ENCODE assay signal across 8 mouse cellular contexts in the genomic region with DNA sequence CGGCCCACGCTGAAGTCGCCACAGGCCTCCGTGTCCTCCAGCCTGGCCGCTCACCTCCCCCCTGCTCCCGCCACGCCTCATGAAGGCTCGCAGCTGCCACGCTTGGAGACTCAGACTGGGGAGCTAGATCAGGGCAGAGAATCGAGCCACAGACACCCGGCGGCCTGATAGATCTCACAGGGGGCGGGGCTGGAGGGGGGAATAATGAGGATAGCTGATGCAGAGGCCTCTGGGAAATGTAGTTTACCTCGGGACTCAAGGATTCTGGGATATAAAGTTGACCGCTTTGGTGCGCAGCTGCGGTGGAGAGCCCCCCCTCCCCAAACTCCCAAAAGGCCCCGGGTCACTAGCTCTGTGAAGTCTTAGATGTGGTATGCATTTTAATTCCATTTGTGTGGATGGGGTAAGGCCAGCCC. TPM values are rescaled to one million over a fixed set of nuclear protein-coding genes. Genes with fewer than 3 reads are reported as not detected.
DNase-seq lines count a peak whose midpoint lies in the region; ATAC-seq and TF ChIP-seq lines count a peak whose summit lies in the region.

A gene (minus strand): TSS at position 183 of the 416 bp plus-strand sequence.

- peak within 1 kb of the TSS; percentile 59 for H3K4me3 ChIP-seq in bone marrow, adult 2 months (replicated peaks; ENCODE audit: control insufficient read depth, low read depth, low read length)
- peak within 1 kb of the TSS; percentile 61 for H3K4me3 ChIP-seq in embryonic facial prominence, embryonic 14.5 days (ENCODE audit: low read depth, low read length)
- H3K4me3 ChIP-seq in heart, embryonic 10.5 days: peak within 1 kb of the TSS; percentile 74
- H3K4me3 ChIP-seq in kidney, embryonic 14.5 days (ENCODE audit: low read length): peak within 1 kb of the TSS; percentile 63
- H3K4me3 ChIP-seq in limb, embryonic 13.5 days: peak within 1 kb of the TSS; percentile 67
- H3K4me3 ChIP-seq in midbrain, embryonic 14.5 days (replicated peaks; ENCODE audit: low read depth, low read length): peak within 1 kb of the TSS; percentile 52
- H3K4me3 ChIP-seq in spleen, adult 2 months (ENCODE audit: extremely low read depth, insufficient read depth, insufficient read length): peak within 1 kb of the TSS; percentile 65

- peak; percentile 96 for DNase-seq in embryonic facial prominence, embryonic 14.5 days (ENCODE audit: low spot score)
- DNase-seq in heart, embryonic 10.5 days (ENCODE audit: low spot score): peak; percentile 95
- peak; percentile 97 for DNase-seq in midbrain, embryonic 14.5 days
- DNase-seq in spleen, adult 2 months (ENCODE audit: low read depth in 1 of 2, low spot score in 2 of 2): peak; percentile 11 to 54
- no peak for DNase-seq in MN1 (ENCODE audit: low spot score)

- peak within 1 kb of the TSS; percentile 85 for H3K4me2 ChIP-seq in embryonic facial prominence, embryonic 14.5 days (ENCODE audit: low read depth, low read length)
- H3K4me2 ChIP-seq in kidney, embryonic 14.5 days (replicated peaks; ENCODE audit: low read depth, low read length): peak within 1 kb of the TSS; percentile 96
- H3K4me2 ChIP-seq in limb, embryonic 13.5 days (replicated peaks): peak within 1 kb of the TSS; percentile 93
- H3K4me2 ChIP-seq in midbrain, embryonic 14.5 days (ENCODE audit: low read length): peak within 1 kb of the TSS; percentile 93

- no peak for TF ChIP-seq POLR2A in bone marrow, adult 2 months (IDR thresholded peaks at IDR 0.05; ENCODE audit: borderline replicate concordance, control insufficient read depth, low read depth, low read length)
- no peak for TF ChIP-seq POLR2A in spleen, adult 2 months (IDR thresholded peaks at IDR 0.05; ENCODE audit: low read depth, low read length)

- peak within 1 kb of the TSS; percentile 27; the same call in 1 of the 2 replicates for H3K27ac ChIP-seq in bone marrow, adult 2 months (ENCODE audit: control insufficient read depth, insufficient read depth, low read depth, low read length, poor library complexity)
- no peak within 1 kb of the TSS; the same call in 1 of the 2 replicates for H3K27ac ChIP-seq in embryonic facial prominence, embryonic 14.5 days (replicated peaks; ENCODE audit: low read depth, low read length)
- H3K27ac ChIP-seq in heart, embryonic 10.5 days: peak within 1 kb of the TSS; percentile 80
- no peak within 1 kb of the TSS for H3K27ac ChIP-seq in kidney, embryonic 14.5 days (ENCODE audit: low read depth, low read length)
- H3K27ac ChIP-seq in limb, embryonic 13.5 days: peak within 1 kb of the TSS; percentile 28; the same call in 1 of the 2 replicates
- peak within 1 kb of the TSS; percentile 81 for H3K27ac ChIP-seq in midbrain, embryonic 14.5 days (replicated peaks; ENCODE audit: low read depth, low read length)
- H3K27ac ChIP-seq in spleen, adult 2 months (ENCODE audit: insufficient read depth, low read length): no peak within 1 kb of the TSS

- H3K4me1 ChIP-seq in bone marrow, adult 2 months (ENCODE audit: control insufficient read depth, insufficient read depth, low read length): no peaks in the 10 kb centered on the region; the same call in 1 of the 2 replicates
- no peaks in the 10 kb centered on the region; the same call in 1 of the 2 replicates for H3K4me1 ChIP-seq in embryonic facial prominence, embryonic 14.5 days (ENCODE audit: control insufficient read depth, insufficient read depth, low read length)
- H3K4me1 ChIP-seq in heart, embryonic 10.5 days: peaks cover 3% of the 10 kb centered on the region; the same call in 1 of the 2 replicates
- H3K4me1 ChIP-seq in kidney, embryonic 14.5 days (ENCODE audit: control insufficient read depth, insufficient read depth, low read length): no peaks in the 10 kb centered on the region
- peaks cover 7% of the 10 kb centered on the region; the same call in 1 of the 2 replicates for H3K4me1 ChIP-seq in limb, embryonic 13.5 days
- peaks cover 6% of the 10 kb centered on the region; the same call in 1 of the 2 replicates for H3K4me1 ChIP-seq in midbrain, embryonic 14.5 days (ENCODE audit: control insufficient read depth, insufficient read depth, low read length)
- H3K4me1 ChIP-seq in spleen, adult 2 months (ENCODE audit: control insufficient read depth, insufficient read depth, insufficient read length): 0 out of 2 replicates have a peak, but pooled peaks cover 3% of the 10 kb centered on the region

- no peaks in the 10 kb centered on the region for H3K27me3 ChIP-seq in embryonic facial prominence, embryonic 14.5 days (replicated peaks; ENCODE audit: control insufficient read depth, insufficient read depth, low read length)
- peaks cover 14% of the 10 kb centered on the region; the same call in 1 of the 2 replicates for H3K27me3 ChIP-seq in heart, embryonic 10.5 days (ENCODE audit: insufficient read depth, poor library complexity, severe bottlenecking)
- H3K27me3 ChIP-seq in kidney, embryonic 14.5 days (ENCODE audit: control insufficient read depth, insufficient read depth, low read length): no peaks in the 10 kb centered on the region
- peaks cover 12% of the 10 kb centered on the region for H3K27me3 ChIP-seq in limb, embryonic 13.5 days
- H3K27me3 ChIP-seq in midbrain, embryonic 14.5 days (ENCODE audit: control insufficient read depth, insufficient read depth, low read length): 0 out of 2 replicates have a peak, but pooled peaks cover 4% of the 10 kb centered on the region
- no peaks in the 10 kb centered on the region for H3K27me3 ChIP-seq in spleen, adult 2 months (ENCODE audit: control insufficient read depth, insufficient read depth, low read length)

- WGBS in bone marrow, adult 2 months: under 1% methylated on average over 18 of the region's 18 CpGs
- WGBS in embryonic facial prominence, embryonic 14.5 days: under 1% methylated on average over 17 of the region's 18 CpGs
- WGBS in heart, embryonic 10.5 days: 0% methylated on average over 18 of the region's 18 CpGs
- WGBS in kidney, embryonic 14.5 days: 2% methylated on average over 18 of the region's 18 CpGs
- WGBS in limb, embryonic 13.5 days: under 1% methylated on average over 18 of the region's 18 CpGs
- WGBS in midbrain, embryonic 14.5 days: under 1% methylated on average over 18 of the region's 18 CpGs
- 1% methylated on average over 18 of the region's 18 CpGs for WGBS in spleen, adult 2 months

- no peak for TF ChIP-seq CTCF in bone marrow, adult 2 months (IDR thresholded peaks at IDR 0.05; ENCODE audit: control insufficient read depth, insufficient read depth, low read length)
- TF ChIP-seq CTCF in spleen, adult 2 months (IDR thresholded peaks at IDR 0.05; ENCODE audit: extremely low read depth, insufficient read depth, insufficient read length, insufficient replicate concordance): no peak

- peak; percentile 95 for ATAC-seq in embryonic facial prominence, embryonic 14.5 days (ENCODE audit: low read depth)
- peak; percentile 95 for ATAC-seq in kidney, embryonic 14.5 days (ENCODE audit: low FRiP score, low TSS enrichment)
- ATAC-seq in limb, embryonic 13.5 days (ENCODE audit: low FRiP score, low read depth): peak; percentile 95
- peak; percentile 96 for ATAC-seq in midbrain, embryonic 14.5 days (ENCODE audit: low FRiP score, low TSS enrichment)

- H3K36me3 ChIP-seq in embryonic facial prominence, embryonic 14.5 days (ENCODE audit: control insufficient read depth, insufficient read depth, low read length): no peaks in the 10 kb centered on the region
- no peaks in the 10 kb centered on the region for H3K36me3 ChIP-seq in heart, embryonic 10.5 days
- H3K36me3 ChIP-seq in kidney, embryonic 14.5 days (ENCODE audit: control insufficient read depth, insufficient read depth, low read length): no peaks in the 10 kb centered on the region
- H3K36me3 ChIP-seq in limb, embryonic 13.5 days: no peaks in the 10 kb centered on the region
- H3K36me3 ChIP-seq in midbrain, embryonic 14.5 days (ENCODE audit: control insufficient read depth, insufficient read depth, low read length): no peaks in the 10 kb centered on the region
- no peaks in the 10 kb centered on the region for H3K36me3 ChIP-seq in spleen, adult 2 months (ENCODE audit: control insufficient read depth, insufficient read depth, low read length)

- H3K9ac ChIP-seq in embryonic facial prominence, embryonic 14.5 days (ENCODE audit: low read depth, low read length): peak within 1 kb of the TSS; percentile 72
- peak within 1 kb of the TSS; percentile 65 for H3K9ac ChIP-seq in kidney, embryonic 14.5 days (ENCODE audit: low read depth, low read length)
- peak within 1 kb of the TSS; percentile 81 for H3K9ac ChIP-seq in limb, embryonic 13.5 days
- H3K9ac ChIP-seq in midbrain, embryonic 14.5 days (replicated peaks; ENCODE audit: low read length): peak within 1 kb of the TSS; percentile 49

- no peaks in the 10 kb centered on the region for H3K9me3 ChIP-seq in embryonic facial prominence, embryonic 14.5 days (ENCODE audit: control insufficient read depth, low read length)
- no peaks in the 10 kb centered on the region for H3K9me3 ChIP-seq in heart, embryonic 10.5 days
- H3K9me3 ChIP-seq in kidney, embryonic 14.5 days (ENCODE audit: control insufficient read depth, low read length): no peaks in the 10 kb centered on the region
- no peaks in the 10 kb centered on the region for H3K9me3 ChIP-seq in limb, embryonic 13.5 days
- H3K9me3 ChIP-seq in midbrain, embryonic 14.5 days (ENCODE audit: control insufficient read depth, low read length): no peaks in the 10 kb centered on the region

RNA-seq across cellular contexts. Expression of the gene that starts here (rescaled TPM):
- not detected in 2 replicates for polyA plus RNA-seq in bone marrow, adult 2 months (2011; ENCODE audit: insufficient read depth, insufficient read length, low replicate concordance, missing spikeins)
- polyA plus RNA-seq in embryonic facial prominence, embryonic 14.5 days (2014; fragmentation: Nextera tagmentation; extraction: Ambion mirVana): 1.5 and 1.6 TPM in 2 replicates
- 0.52 and 0.80 TPM in 2 replicates for polyA plus RNA-seq in heart, embryonic 10.5 days (2016; fragmentation: Nextera tagmentation; extraction: Ambion mirVana)
- polyA plus RNA-seq in kidney, embryonic 14.5 days (2014; fragmentation: Nextera tagmentation; extraction: Ambion mirVana): 1.2 and 1.7 TPM in 2 replicates
- polyA plus RNA-seq in limb, embryonic 13.5 days (2015; fragmentation: Nextera tagmentation; extraction: Ambion mirVana): 1.4 and 2.1 TPM in 2 replicates
- polyA plus RNA-seq in midbrain, embryonic 14.5 days (2014; fragmentation: Nextera tagmentation; extraction: Ambion mirVana): 4.3 and 4.5 TPM in 2 replicates
- polyA plus RNA-seq in spleen, adult 2 months (2012; rRNA removed): not detected in 2 replicates

Comparison
In these comparisons a context has a peak if more than half of its experiments do, and no peak if none do; other contexts are left out.
1. Peak in DNase-seq, H3K4me3 ChIP-seq and H3K27ac ChIP-seq in heart, embryonic 10.5 days; RNA of the gene not detected or under 1 TPM.
2. Peak in DNase-seq and H3K4me3 ChIP-seq in spleen, adult 2 months; RNA of the gene not detected or under 1 TPM.
3. H3K27ac ChIP-seq: peak in bone marrow, adult 2 months (single experiment), limb, embryonic 13.5 days (single experiment) and midbrain, embryonic 14.5 days (single experiment); none in embryonic facial prominence, embryonic 14.5 days (single experiment), kidney, embryonic 14.5 days (single experiment) and spleen, adult 2 months (single experiment).
4. Peak in every context shown above with its lines, with median percentiles within 50 percentile points of each other: H3K4me3 ChIP-seq, ATAC-seq, H3K4me2 ChIP-seq and H3K9ac ChIP-seq.